In genomic region chr2:109221470-109221869, GRCm38 (mm10) we compare ENCODE assay signal across 31 mouse cellular contexts.
"Had no signal": no experiment of that assay in that cellular context is flagged by ENCODE, and none has a peak within 500 bp of the region (broad histone marks: within the 10 kb centered on the region; RNA-seq: fewer than 3 reads in every experiment).

No protein-coding gene starts in this region.

- H3K27ac ChIP-seq: limb, embryonic 10.5 days; limb, embryonic 12.5 days; limb, embryonic 13.5 days; limb, embryonic 15.5 days; liver, embryonic 12.5 days; liver, embryonic 13.5 days; liver, embryonic 14.5 days; liver, embryonic 15.5 days; lung, embryonic 15.5 days; macrophage; midbrain, embryonic 10.5 days; midbrain, embryonic 12.5 days; midbrain, embryonic 13.5 days; midbrain, embryonic 15.5 days had no signal

- DNase-seq: left cerebral cortex, postnatal 4 days; liver; liver, embryonic 13.5 days; liver, postnatal 0 days; lung, adult 18-20 months; lung, adult 2 months; lung, embryonic 14.5 days; lung, postnatal 10 days; lung, postnatal 14 days; lung, postnatal 36 days; lung, postnatal 4 days; midbrain, embryonic 14.5 days had no signal

- H3K9ac ChIP-seq: limb, embryonic 12.5 days; limb, embryonic 13.5 days; limb, embryonic 15.5 days; liver, embryonic 12.5 days; liver, embryonic 13.5 days; liver, embryonic 14.5 days; liver, embryonic 15.5 days; liver, postnatal 0 days; lung, embryonic 14.5 days; lung, embryonic 15.5 days; midbrain, embryonic 12.5 days; midbrain, embryonic 13.5 days; midbrain, embryonic 15.5 days had no signal

- H3K4me1 ChIP-seq: limb, embryonic 10.5 days; limb, embryonic 12.5 days; limb, embryonic 13.5 days; limb, embryonic 15.5 days; liver, embryonic 12.5 days; liver, embryonic 13.5 days; liver, embryonic 15.5 days; lung, embryonic 15.5 days; megakaryocyte, embryonic 14.5 days; midbrain, embryonic 10.5 days; midbrain, embryonic 12.5 days; midbrain, embryonic 13.5 days; midbrain, embryonic 15.5 days had no signal

- H3K36me3 ChIP-seq: limb, embryonic 10.5 days; limb, embryonic 12.5 days; limb, embryonic 13.5 days; limb, embryonic 15.5 days; liver, embryonic 12.5 days; liver, embryonic 13.5 days; liver, embryonic 15.5 days; lung, embryonic 15.5 days; midbrain, embryonic 10.5 days; midbrain, embryonic 12.5 days; midbrain, embryonic 13.5 days; midbrain, embryonic 15.5 days had no signal

- H3K9me3 ChIP-seq: limb, embryonic 10.5 days; limb, embryonic 12.5 days; limb, embryonic 13.5 days; limb, embryonic 15.5 days; liver, embryonic 12.5 days; liver, embryonic 13.5 days; liver, embryonic 15.5 days; lung, embryonic 15.5 days; megakaryocyte, embryonic 14.5 days; midbrain, embryonic 10.5 days; midbrain, embryonic 12.5 days; midbrain, embryonic 13.5 days; midbrain, embryonic 15.5 days had no signal

- ATAC-seq: liver, embryonic 12.5 days; liver, postnatal 0 days; lung, postnatal 0 days; midbrain, embryonic 13.5 days; midbrain, embryonic 15.5 days; midbrain, embryonic 16.5 days had no signal

- H3K27me3 ChIP-seq: limb, embryonic 12.5 days; limb, embryonic 13.5 days; limb, embryonic 15.5 days; liver, embryonic 12.5 days; liver, embryonic 13.5 days; liver, embryonic 15.5 days; lung, embryonic 15.5 days; megakaryocyte, embryonic 14.5 days; midbrain, embryonic 12.5 days; midbrain, embryonic 13.5 days; midbrain, embryonic 15.5 days had no signal

- H3K4me3 ChIP-seq: limb, embryonic 10.5 days; limb, embryonic 12.5 days; limb, embryonic 13.5 days; limb, embryonic 15.5 days; liver, embryonic 12.5 days; liver, embryonic 13.5 days; liver, embryonic 15.5 days; lung, embryonic 15.5 days; megakaryocyte, embryonic 14.5 days; midbrain, embryonic 10.5 days; midbrain, embryonic 12.5 days; midbrain, embryonic 13.5 days; midbrain, embryonic 15.5 days; myocyte had no signal

- H3K4me2 ChIP-seq: limb, embryonic 12.5 days; limb, embryonic 13.5 days; limb, embryonic 15.5 days; liver, embryonic 11.5 days; liver, embryonic 12.5 days; liver, embryonic 13.5 days; liver, embryonic 15.5 days; lung, embryonic 14.5 days; lung, embryonic 15.5 days; midbrain, embryonic 11.5 days; midbrain, embryonic 12.5 days; midbrain, embryonic 13.5 days; midbrain, embryonic 15.5 days had no signal
